Mouse (Mus musculus) brain, embryonic 14.5 days (tissue): ENCODE measurements around the gene Npw.

ENCODE experiments used
- CTCF ChIP-seq: fragments of 200-500 bp; IDR thresholded peaks from 2 replicates; pipeline ENCODE4 v1.5.1; 2012; ENCODE audit warnings: inconsistent platforms, mild to moderate bottlenecking, moderate library complexity, borderline replicate concordance; ENCODE audit not compliant: insufficient read depth, insufficient read length; ENCODE audit errors: extremely low read depth
- POLR2A ChIP-seq: fragments of 200-500 bp; IDR thresholded peaks from 2 replicates; pipeline ENCODE4 v1.6.1; 2012; ENCODE audit warnings: mild to moderate bottlenecking, inconsistent platforms, borderline replicate concordance; ENCODE audit not compliant: poor library complexity, insufficient read depth, insufficient read length, severe bottlenecking; ENCODE audit errors: extremely low read depth

DNA sequence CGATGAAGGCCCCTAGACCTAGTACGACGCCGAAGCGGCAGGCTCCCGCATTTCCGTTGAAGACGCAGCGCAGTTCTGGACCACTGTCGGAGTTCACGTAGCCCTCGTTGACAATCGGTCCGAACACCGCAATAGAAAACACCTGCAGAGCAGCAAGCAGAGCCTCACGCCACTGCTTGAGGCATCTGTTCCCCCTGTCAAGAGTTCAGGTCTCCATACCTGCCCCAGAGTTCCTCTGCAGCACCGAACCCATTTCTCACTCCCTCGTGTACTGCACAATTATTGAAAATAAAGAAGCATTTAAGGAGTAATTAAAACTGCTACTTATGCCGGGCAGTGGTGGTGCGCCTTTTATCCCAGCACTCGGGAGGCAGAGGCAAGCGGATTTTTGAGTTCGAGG is 29.3 kb upstream of the Npw start:
- TF ChIP-seq CTCF = no peak
- TF ChIP-seq POLR2A = no peak
